Mouse (Mus musculus) liver, embryonic 12.5 days (tissue): ENCODE measurements around the gene Zbtb25. TPM values are rescaled to one million over a fixed set of nuclear protein-coding genes. Genes with fewer than 3 reads are reported as not detected.

Experiments used
- ATAC-seq: fragments of 200-750 bp; cut with Nextera tagmentation; 2 replicates; pipeline ENCODE4 v1.8.0; 2017; ENCODE audit warnings: moderate number of reproducible peaks, mild to moderate bottlenecking, moderate library complexity
- H3K27ac ChIP-seq: fragments of 300-500 bp; sonication (generic); 2 replicates; pipeline ENCODE4 v1.5.1; 2016; ENCODE audit warnings: mild to moderate bottlenecking
- H3K27me3 ChIP-seq: fragments of 300-500 bp; sonication (generic); replicated peaks from 2 replicates; pipeline ENCODE4 v1.6.1; 2016; ENCODE audit warnings: mild to moderate bottlenecking, moderate library complexity
- H3K36me3 ChIP-seq: fragments of 300-500 bp; sonication (generic); 2 replicates; pipeline ENCODE4 v1.6.1; 2016; ENCODE audit warnings: mild to moderate bottlenecking, moderate library complexity
- H3K4me1 ChIP-seq: fragments of 300-500 bp; sonication (generic); 2 replicates; pipeline ENCODE4 v1.6.1; 2016
- H3K4me2 ChIP-seq: fragments of 300-500 bp; sonication (generic); 2 replicates; pipeline ENCODE4 v1.6.1; 2016; ENCODE audit warnings: mild to moderate bottlenecking, moderate library complexity
- H3K4me3 ChIP-seq: fragments of 300-500 bp; sonication (generic); 2 replicates; pipeline ENCODE4 v1.5.1; 2016; ENCODE audit warnings: mild to moderate bottlenecking, moderate library complexity
- H3K9ac ChIP-seq: fragments of 300-500 bp; sonication (generic); 2 replicates; pipeline ENCODE4 v1.6.1; 2016; ENCODE audit warnings: mild to moderate bottlenecking, moderate library complexity
- H3K9me3 ChIP-seq: fragments of 300-500 bp; sonication (generic); replicated peaks from 2 replicates; pipeline ENCODE4 v1.6.1; 2016; ENCODE audit warnings: mild to moderate bottlenecking, moderate library complexity
- WGBS: fragments of 180-500 bp; shearing (Covaris S2); methylation state at CpG from one replicate; pipeline ENCODE4 v1.1.7; 2016; ENCODE audit not compliant: insufficient replicate concordance; 5-methylcytosine and 5-hydroxymethylcytosine counted together
- polyA plus RNA-seq: library from polyadenylated mRNA; unstranded; fragments of >200 nt; fragmentation: Nextera tagmentation; extraction: Ambion mirVana; gene quantifications from 2 replicates; pipeline ENCODE4 v1.2.1, GENCODE M21; 2016

The Zbtb25 gene
- polyA plus RNA-seq, 1 experiment from 2014 or later, result 10.8 TPM

DNA sequence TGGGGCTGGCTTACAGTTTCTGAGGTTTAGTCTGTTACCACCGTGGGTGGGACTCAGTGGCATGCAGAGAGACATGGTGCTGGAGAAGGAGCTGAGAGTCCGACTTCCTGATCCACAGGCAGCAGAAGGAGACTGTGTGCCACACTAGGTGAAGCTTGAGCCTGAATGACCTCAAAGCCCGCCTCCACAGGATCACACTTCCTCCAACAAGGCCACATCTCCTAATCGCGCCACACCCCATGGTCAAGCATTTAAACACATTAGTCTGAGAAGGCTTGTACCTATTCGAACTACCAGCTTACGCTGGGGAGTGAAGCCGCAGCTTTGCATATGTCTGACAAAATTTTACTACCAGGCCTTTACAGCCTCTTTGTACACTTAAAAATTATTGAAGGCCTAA, 64.3 kb downstream of the Zbtb25 start:
- no peaks in the 10 kb centered on the region for H3K27me3 ChIP-seq
- peaks cover 96% of the 10 kb centered on the region for H3K36me3 ChIP-seq
- H3K4me2 ChIP-seq, result no peak overlapping the region
- no peak for ATAC-seq
- no peak overlapping the region for H3K9ac ChIP-seq
- peaks cover 3% of the 10 kb centered on the region; the same call in 1 of the 2 replicates for H3K4me1 ChIP-seq
- no peaks in the 10 kb centered on the region for H3K9me3 ChIP-seq
- H3K27ac ChIP-seq, result no peak overlapping the region
- H3K4me3 ChIP-seq, result no peak overlapping the region
- 74% methylated on average over 8 of the region's 8 CpGs for WGBS

DNA sequence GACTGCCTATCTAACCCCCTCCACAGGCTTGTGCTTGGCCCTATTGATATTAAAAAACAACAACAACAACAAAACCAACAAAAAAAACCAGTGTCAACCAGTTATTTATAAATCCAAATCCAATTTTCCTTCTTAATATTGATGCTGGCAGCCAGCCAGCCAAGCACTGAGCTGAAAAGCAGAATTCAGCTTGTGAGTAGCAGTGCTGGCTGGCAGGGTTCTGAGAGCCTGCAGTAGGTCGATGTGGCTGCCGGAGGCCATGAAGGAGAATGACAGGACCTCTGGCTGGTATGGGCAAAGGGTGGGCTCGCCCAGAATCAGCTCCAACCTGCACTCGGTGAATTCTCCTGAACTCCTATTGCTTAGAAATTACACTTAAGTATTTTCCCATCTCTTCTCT, 65.2 kb downstream of the Zbtb25 start:
- 85% methylated on average over 4 of the region's 4 CpGs for WGBS
- Histone ChIP-seq H3K4me1 (no peaks in the 10 kb centered on the region), H3K9ac (no peak overlapping the region), H3K27ac (no peak overlapping the region), H3K4me2 (no peak overlapping the region), H3K27me3 (no peaks in the 10 kb centered on the region), H3K9me3 (no peaks in the 10 kb centered on the region), H3K4me3 (no peak overlapping the region), H3K36me3 (peaks cover 97% of the 10 kb centered on the region)
- no peak for ATAC-seq

DNA sequence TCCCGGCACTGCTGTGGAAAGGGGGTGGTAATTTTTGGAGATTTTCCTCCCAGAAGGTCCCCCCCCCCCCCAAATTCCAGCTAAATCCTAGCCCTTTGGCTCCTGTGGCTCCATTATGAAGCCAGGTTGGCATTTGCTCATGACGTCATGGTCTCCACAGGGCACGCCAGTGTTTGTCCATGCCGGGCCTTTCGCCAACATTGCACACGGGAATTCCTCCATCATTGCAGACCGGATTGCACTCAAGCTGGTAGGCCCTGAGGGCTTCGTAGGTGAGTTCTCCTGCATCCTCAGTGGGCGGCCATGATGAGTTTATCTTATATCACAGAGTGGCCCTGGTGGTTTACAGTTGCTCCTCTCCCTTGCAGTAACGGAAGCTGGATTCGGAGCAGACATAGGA, 65.9 kb downstream of the Zbtb25 start:
- Histone ChIP-seq H3K9ac (no peak overlapping the region), H3K4me3 (no peak overlapping the region), H3K27me3 (no peaks in the 10 kb centered on the region), H3K4me2 (no peak overlapping the region), H3K9me3 (no peaks in the 10 kb centered on the region), H3K4me1 (no peaks in the 10 kb centered on the region), H3K27ac (no peak overlapping the region), H3K36me3 (peaks cover 97% of the 10 kb centered on the region)
- WGBS, result 88% methylated on average over 11 of the region's 11 CpGs
- no peak for ATAC-seq

DNA sequence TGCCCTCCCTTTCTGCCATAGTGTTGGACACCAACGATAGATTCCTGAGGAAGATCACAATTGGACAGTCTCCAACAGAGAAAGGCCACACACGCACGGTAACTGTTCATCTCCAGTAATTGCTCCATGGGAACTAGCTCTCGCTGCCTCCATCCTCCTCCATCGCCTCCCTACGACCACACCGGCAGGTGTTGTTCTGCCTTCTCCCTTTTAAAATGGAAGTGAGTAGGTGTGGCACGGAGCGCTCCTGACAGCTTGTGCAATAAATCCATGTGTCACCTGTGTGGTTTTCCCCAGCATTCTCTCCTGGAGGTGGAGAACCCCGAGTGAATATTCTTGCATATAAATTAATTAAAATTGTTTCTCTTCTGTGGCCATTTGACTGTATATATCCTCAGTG, 69.0 kb downstream of the Zbtb25 start:
- no peak overlapping the region for H3K9ac ChIP-seq
- no peak overlapping the region for H3K27ac ChIP-seq
- no peak overlapping the region for H3K4me3 ChIP-seq
- H3K27me3 ChIP-seq, result no peaks in the 10 kb centered on the region
- no peak overlapping the region for H3K4me2 ChIP-seq
- H3K36me3 ChIP-seq, result peaks cover 97% of the 10 kb centered on the region
- 90% methylated on average over 10 of the region's 10 CpGs for WGBS
- H3K9me3 ChIP-seq, result no peaks in the 10 kb centered on the region
- ATAC-seq, result no peak
- no peaks in the 10 kb centered on the region for H3K4me1 ChIP-seq

DNA sequence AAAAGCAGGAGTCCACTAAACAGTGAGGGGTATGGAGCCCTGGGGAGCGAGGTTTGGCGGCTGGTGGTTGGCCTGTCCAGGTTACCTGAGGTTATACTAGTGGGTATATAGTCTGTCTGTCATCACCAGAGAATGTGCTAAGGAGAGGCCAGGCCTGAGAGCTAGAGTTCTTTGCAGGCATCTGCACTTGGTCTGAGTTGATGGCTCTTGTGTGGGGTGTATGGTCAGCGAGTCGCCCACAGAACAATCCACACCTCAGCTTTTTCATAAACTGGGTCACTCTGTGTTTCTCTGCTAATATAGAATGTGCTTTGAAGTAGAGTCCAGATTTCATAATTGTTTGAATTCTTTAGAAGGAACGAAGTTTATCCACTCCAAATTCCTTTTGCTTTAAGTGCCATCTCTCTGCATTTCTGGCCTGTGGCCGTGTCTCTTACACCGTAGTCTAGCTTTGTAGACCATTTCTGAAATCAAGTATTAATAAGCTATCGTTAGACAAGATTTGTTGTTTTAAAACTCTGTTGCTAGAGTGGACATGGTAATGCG, 70.0 kb downstream of the Zbtb25 start:
- Histone ChIP-seq H3K27me3 (no peaks in the 10 kb centered on the region), H3K4me2 (no peak overlapping the region), H3K9ac (no peak overlapping the region), H3K36me3 (peaks cover 98% of the 10 kb centered on the region), H3K4me3 (no peak overlapping the region), H3K27ac (no peak overlapping the region), H3K9me3 (no peaks in the 10 kb centered on the region), H3K4me1 (no peaks in the 10 kb centered on the region)
- no peak for ATAC-seq
- 84% methylated on average over 9 of the region's 9 CpGs for WGBS

DNA sequence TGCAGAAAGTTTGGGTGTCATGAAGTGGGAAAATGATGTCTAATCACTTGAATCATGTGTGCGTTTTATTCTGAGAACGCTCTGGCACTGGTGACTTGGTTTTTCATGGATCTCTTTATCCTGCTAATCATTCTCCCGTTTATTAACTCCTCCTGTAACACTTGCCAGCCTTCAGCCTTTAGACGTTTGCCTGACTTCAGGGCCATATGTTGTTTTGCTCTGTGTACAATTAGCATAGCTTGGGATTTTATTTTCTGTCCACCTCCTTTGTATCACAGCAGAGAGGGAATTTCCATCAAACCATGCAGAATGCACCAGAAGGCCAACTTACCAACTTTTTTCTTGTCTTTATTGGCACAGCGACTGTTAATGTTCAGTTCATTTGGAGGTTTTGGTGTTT, 71.6 kb downstream of the Zbtb25 start:
- Histone ChIP-seq H3K27ac (no peak overlapping the region), H3K4me1 (no peaks in the 10 kb centered on the region), H3K27me3 (no peaks in the 10 kb centered on the region), H3K4me3 (no peak overlapping the region), H3K9me3 (no peaks in the 10 kb centered on the region), H3K4me2 (no peak overlapping the region), H3K9ac (no peak overlapping the region), H3K36me3 (peaks cover 98% of the 10 kb centered on the region)
- 86% methylated on average over 5 of the region's 5 CpGs for WGBS
- no peak for ATAC-seq

Other genes with a start within 250 kb of the Zbtb25 start
- 0.11 and 0.14 TPM in 2 replicates for gene Esr2, start 192.3 kb downstream of the Zbtb25 start, polyA plus RNA-seq
- gene Tex21, start 122.9 kb downstream of the Zbtb25 start, polyA plus RNA-seq, result 0.25 TPM in 1 of 2 replicates, not detected in the other
- 135 and 142 TPM in 2 replicates for gene Mthfd1, start 114.3 kb downstream of the Zbtb25 start, polyA plus RNA-seq
- gene Akap5, start 44.7 kb downstream of the Zbtb25 start, polyA plus RNA-seq, result 0.98 and 1.0 TPM in 2 replicates
- gene Zbtb1, start 664 bp upstream of the Zbtb25 start, polyA plus RNA-seq, result 7.3 and 8.2 TPM in 2 replicates
- 2.1 and 2.9 TPM in 2 replicates for gene Hspa2, start 34.6 kb upstream of the Zbtb25 start, polyA plus RNA-seq
- 0.18 and 0.29 TPM in 2 replicates for gene Ppp1r36, start 47.9 kb upstream of the Zbtb25 start, polyA plus RNA-seq
- 3.2 and 3.3 TPM in 2 replicates for gene Plekhg3, start 161.3 kb upstream of the Zbtb25 start, polyA plus RNA-seq